Mouse (Mus musculus): ENCODE data around the gene Smoc1.

Smoc1 gene

GRCm38 (mm10) chr12:81173011-81173410, 146.4 kb downstream of the Smoc1 start:
- DNase-seq, result no peak

- DNase-seq, result peak; percentile 88
These were observed 147.3 kb downstream of the Smoc1 start for GRCm38 (mm10) chr12:81173893-81174292.

GRCm38 (mm10) chr12:81175252-81175651, 148.6 kb downstream of the Smoc1 start:
- DNase-seq, result no peak

GRCm38 (mm10) chr12:81182073-81182472, 155.5 kb downstream of the Smoc1 start:
- peak; percentile 47 for DNase-seq

GRCm38 (mm10) chr12:81184967-81185366, 158.4 kb downstream of the Smoc1 start:
- no peak for DNase-seq

- DNase-seq, result no peak
These were observed 159.5 kb downstream of the Smoc1 start for GRCm38 (mm10) chr12:81186081-81186480.

- DNase-seq, result no peak
These were observed 160.1 kb downstream of the Smoc1 start for GRCm38 (mm10) chr12:81186668-81187067.

- DNase-seq, result no peak
These were observed 161.8 kb downstream of the Smoc1 start for GRCm38 (mm10) chr12:81188423-81188822.

GRCm38 (mm10) chr12:81188996-81189395, 162.4 kb downstream of the Smoc1 start:
- DNase-seq, result no peak

GRCm38 (mm10) chr12:81189636-81190035, 163.0 kb downstream of the Smoc1 start:
- DNase-seq, result no peak

GRCm38 (mm10) chr12:81193968-81194367, 167.4 kb downstream of the Smoc1 start:
- DNase-seq, result no peak

GRCm38 (mm10) chr12:81197468-81198075, 171.0 kb downstream of the Smoc1 start:
- no peak for DNase-seq

- DNase-seq, result peak; percentile 86
These were observed 172.8 kb downstream of the Smoc1 start for GRCm38 (mm10) chr12:81199280-81199955.

- no peak for DNase-seq
These were observed 176.6 kb downstream of the Smoc1 start for GRCm38 (mm10) chr12:81203226-81203625.

GRCm38 (mm10) chr12:81205619-81206560, 179.3 kb downstream of the Smoc1 start:
- DNase-seq, result no peak

GRCm38 (mm10) chr12:81208559-81208958, 182.0 kb downstream of the Smoc1 start:
- DNase-seq, result no peak

- no peak for DNase-seq
These were observed 192.7 kb downstream of the Smoc1 start for GRCm38 (mm10) chr12:81219339-81219738.

GRCm38 (mm10) chr12:81223276-81223675, 196.7 kb downstream of the Smoc1 start:
- no peak for DNase-seq

GRCm38 (mm10) chr12:81224843-81225242, 198.2 kb downstream of the Smoc1 start:
- no peak for DNase-seq

GRCm38 (mm10) chr12:81225966-81226577, 199.5 kb downstream of the Smoc1 start:
- DNase-seq, result no peak

GRCm38 (mm10) chr12:81226590-81226989, 200.0 kb downstream of the Smoc1 start:
- no peak for DNase-seq

GRCm38 (mm10) chr12:81227767-81228460, 201.3 kb downstream of the Smoc1 start:
- peak; percentile 72 for DNase-seq

Data from cerebellum, adult 11-12 months (tissue).